Mouse (Mus musculus): Measurements from ENCODE around the gene Wrap53.
"Not testable (repeated sequence)": the region's sequence is repeated elsewhere in the genome, so short reads cannot be mapped to it uniquely, and the experiment has no call there.

Gene Wrap53

GRCm38 (mm10) chr11:69530281-69530680 lies 49.8 kb downstream of the Wrap53 start:
- not testable (repeated sequence) for DNase-seq (ENCODE audit: low spot score)

GRCm38 (mm10) chr11:69528031-69528390 lies 52.0 kb downstream of the Wrap53 start:
- no peak for DNase-seq (ENCODE audit: low spot score)

GRCm38 (mm10) chr11:69527098-69528030 lies 52.7 kb downstream of the Wrap53 start:
- DNase-seq (ENCODE audit: low spot score): peak; percentile 21

- DNase-seq (ENCODE audit: low spot score): no peak
Measured at GRCm38 (mm10) chr11:69526631-69527030, 53.4 kb downstream of the Wrap53 start.

GRCm38 (mm10) chr11:69525661-69526060 lies 54.4 kb downstream of the Wrap53 start:
- no peak for DNase-seq (ENCODE audit: low spot score)

- no peak for DNase-seq (ENCODE audit: low spot score)
Measured at GRCm38 (mm10) chr11:69523651-69524050, 56.4 kb downstream of the Wrap53 start.

GRCm38 (mm10) chr11:69521526-69522149 lies 58.4 kb downstream of the Wrap53 start:
- DNase-seq (ENCODE audit: low spot score): no peak

- no peak for DNase-seq (ENCODE audit: low spot score)
Measured at GRCm38 (mm10) chr11:69519976-69520375, 60.1 kb downstream of the Wrap53 start.

GRCm38 (mm10) chr11:69516661-69517060 lies 63.4 kb downstream of the Wrap53 start:
- DNase-seq (ENCODE audit: low spot score): no peak

GRCm38 (mm10) chr11:69516151-69516640 lies 63.9 kb downstream of the Wrap53 start:
- no peak for DNase-seq (ENCODE audit: low spot score)

- DNase-seq (ENCODE audit: low spot score): peak; percentile 34
Measured at GRCm38 (mm10) chr11:69513840-69514239, 66.2 kb downstream of the Wrap53 start.

Data from yolk sac, embryonic 10.5 days (tissue).